Mouse (Mus musculus): ENCODE measurements around the gene Als2cr12.

GRCm38 (mm10) chr1:58713081-58713892 is 17.5 kb upstream of the Als2cr12 start:
- TF ChIP-seq CTCF (IDR thresholded peaks at IDR 0.05; ENCODE audit: control insufficient read depth, insufficient read depth, insufficient replicate concordance, low read depth, low read length) (no peak), POLR2A (IDR thresholded peaks at IDR 0.05; ENCODE audit: control insufficient read depth, low read depth, low read length) (no peak)

Data from testis, adult 2 months (tissue).